Mouse (Mus musculus) spleen, adult 2 months (tissue): ENCODE results near the gene Gm20388.
A peak's percentile ranks its signal among the peaks of the same experiment; 100 is the strongest.

Experiments used
- CTCF ChIP-seq: fragments of 200-500 bp; IDR thresholded peaks from 2 replicates; pipeline ENCODE4 v1.5.1; 2011; ENCODE audit warnings: mild to moderate bottlenecking, inconsistent platforms; ENCODE audit not compliant: insufficient read depth, insufficient read length, insufficient replicate concordance; ENCODE audit errors: extremely low read depth
- POLR2A ChIP-seq: fragments of 200-500 bp; IDR thresholded peaks from 2 replicates; pipeline ENCODE4 v1.6.1; 2011; ENCODE audit warnings: low read depth, low read length, inconsistent platforms

- TF ChIP-seq POLR2A: no peak
- peak; percentile 51; the same call in 1 of the 2 replicates for TF ChIP-seq CTCF
Measured at GRCm38 (mm10) chr8:119887130-119887529, 23.5 kb upstream of the Gm20388 start.
